ENCODE assay signal across 24 mouse cellular contexts in genomic region chr3:53200175-53200574, GRCm38 (mm10).
DNase-seq lines count a peak whose midpoint lies in the region; ATAC-seq and TF ChIP-seq lines count a peak whose summit lies in the region.
"Had no signal": no experiment of that assay in that cellular context is flagged by ENCODE, and none has a peak within 500 bp of the region (broad histone marks: within the 10 kb centered on the region; RNA-seq: fewer than 3 reads in every experiment).

No protein-coding gene starts in this region.

- 75% methylated on average over 8 of the region's 8 CpGs for WGBS in midbrain, embryonic 15.5 days
- 85% methylated on average over 8 of the region's 8 CpGs for WGBS in midbrain, embryonic 11.5 days
- WGBS in kidney, embryonic 16.5 days: 93% methylated on average over 8 of the region's 8 CpGs

- TF ChIP-seq CTCF in embryonic fibroblast, embryonic 13.5 days (IDR thresholded peaks at IDR 0.05; ENCODE audit: borderline replicate concordance, insufficient read depth, low read length): no peak

- no peaks in the 10 kb centered on the region for H3K36me3 ChIP-seq in midbrain, embryonic 15.5 days (replicated peaks)
- H3K36me3 ChIP-seq in midbrain, embryonic 11.5 days (ENCODE audit: control insufficient read depth, insufficient read depth, low read length): no peaks in the 10 kb centered on the region
- no peaks in the 10 kb centered on the region for H3K36me3 ChIP-seq in kidney, embryonic 16.5 days (ENCODE audit: insufficient read depth, low read length)
- H3K36me3 ChIP-seq: embryonic facial prominence, embryonic 10.5 days; embryonic facial prominence, embryonic 12.5 days; forebrain, embryonic 10.5 days; forebrain, embryonic 12.5 days; G1E had no signal

- no peak for TF ChIP-seq POLR2A in embryonic fibroblast, embryonic 13.5 days (IDR thresholded peaks at IDR 0.05; ENCODE audit: low read depth, low read length)

- no peaks in the 10 kb centered on the region for H3K9me3 ChIP-seq in midbrain, embryonic 15.5 days
- H3K9me3 ChIP-seq in midbrain, embryonic 11.5 days (ENCODE audit: control insufficient read depth, low read length): no peaks in the 10 kb centered on the region
- H3K9me3 ChIP-seq in kidney, embryonic 16.5 days (ENCODE audit: low read length): no peaks in the 10 kb centered on the region
- H3K9me3 ChIP-seq: embryonic facial prominence, embryonic 10.5 days; embryonic facial prominence, embryonic 12.5 days; forebrain, embryonic 10.5 days; forebrain, embryonic 12.5 days had no signal

- peaks cover 22% of the 10 kb centered on the region for H3K4me1 ChIP-seq in midbrain, embryonic 15.5 days
- H3K4me1 ChIP-seq in midbrain, embryonic 11.5 days (ENCODE audit: control insufficient read depth, insufficient read depth, low read length): peaks cover 13% of the 10 kb centered on the region
- H3K4me1 ChIP-seq in embryonic fibroblast, embryonic 13.5 days (ENCODE audit: control insufficient read depth, insufficient read depth, low read length): peaks cover 36% of the 10 kb centered on the region
- peaks cover 16% of the 10 kb centered on the region for H3K4me1 ChIP-seq in kidney, embryonic 16.5 days (ENCODE audit: insufficient read depth, low read length)

- 0 out of 2 replicates have a peak, but pooled peaks have one; percentile 45 for ATAC-seq in midbrain, embryonic 15.5 days (replicated peaks)
- ATAC-seq in midbrain, embryonic 11.5 days (ENCODE audit: low FRiP score): no peak
- ATAC-seq in kidney, embryonic 16.5 days (ENCODE audit: low FRiP score, low TSS enrichment): no peak
- ATAC-seq: CD4-positive, CD25-positive, alpha-beta regulatory T cell, adult 4 months; forebrain, embryonic 14.5 days; forebrain, embryonic 16.5 days had no signal

- H3K4me2 ChIP-seq in midbrain, embryonic 15.5 days: no peak overlapping the region
- no peak overlapping the region for H3K4me2 ChIP-seq in midbrain, embryonic 11.5 days
- no peak overlapping the region for H3K4me2 ChIP-seq in kidney, embryonic 16.5 days (replicated peaks; ENCODE audit: low read depth, low read length)
- H3K4me2 ChIP-seq: embryonic facial prominence, embryonic 12.5 days; forebrain, embryonic 12.5 days had no signal

- H3K27ac ChIP-seq in midbrain, embryonic 15.5 days: no peak overlapping the region
- H3K27ac ChIP-seq in midbrain, embryonic 11.5 days (ENCODE audit: low read depth, low read length): no peak overlapping the region
- H3K27ac ChIP-seq in embryonic fibroblast, embryonic 13.5 days (ENCODE audit: insufficient read depth, low read length): peak overlapping the region; percentile 67
- no peak overlapping the region for H3K27ac ChIP-seq in kidney, embryonic 16.5 days (ENCODE audit: low read length)
- H3K27ac ChIP-seq: embryonic facial prominence, embryonic 10.5 days; embryonic facial prominence, embryonic 12.5 days; forebrain, embryonic 12.5 days had no signal

- H3K9ac ChIP-seq in midbrain, embryonic 15.5 days: no peak overlapping the region
- no peak overlapping the region for H3K9ac ChIP-seq in midbrain, embryonic 11.5 days (ENCODE audit: low read length)
- H3K9ac ChIP-seq in kidney, embryonic 16.5 days (replicated peaks; ENCODE audit: low read length): no peak overlapping the region
- H3K9ac ChIP-seq: embryonic facial prominence, embryonic 12.5 days; forebrain, embryonic 12.5 days had no signal

- H3K4me3 ChIP-seq in midbrain, embryonic 15.5 days: no peak overlapping the region
- H3K4me3 ChIP-seq in midbrain, embryonic 11.5 days (ENCODE audit: low read depth, low read length): no peak overlapping the region
- H3K4me3 ChIP-seq in embryonic fibroblast, embryonic 13.5 days (ENCODE audit: insufficient read depth, low read length): no peak overlapping the region
- no peak overlapping the region for H3K4me3 ChIP-seq in kidney, embryonic 16.5 days (ENCODE audit: low read length)
- H3K4me3 ChIP-seq: embryonic facial prominence, embryonic 10.5 days; embryonic facial prominence, embryonic 12.5 days; erythroblast, embryonic 14.5 days; forebrain, embryonic 10.5 days; forebrain, embryonic 12.5 days had no signal

- H3K27me3 ChIP-seq in midbrain, embryonic 15.5 days (replicated peaks): no peaks in the 10 kb centered on the region
- no peaks in the 10 kb centered on the region for H3K27me3 ChIP-seq in midbrain, embryonic 11.5 days (ENCODE audit: control insufficient read depth, insufficient read depth, low read length)
- H3K27me3 ChIP-seq in kidney, embryonic 16.5 days (ENCODE audit: insufficient read depth, low read length): no peaks in the 10 kb centered on the region
- H3K27me3 ChIP-seq: CH12.LX; embryonic facial prominence, embryonic 12.5 days; forebrain, embryonic 12.5 days had no signal

- DNase-seq in midbrain, embryonic 11.5 days (ENCODE audit: low spot score, missing footprints): no peak
- DNase-seq in 3T3-L1 (ENCODE audit: low read depth, low spot score) (peak; percentile 72), NIH3T3 (ENCODE audit: low read depth) (peak; percentile 55)
- DNase-seq in thymus, postnatal 0 days (ENCODE audit: low spot score): no peak
- DNase-seq: adrenal gland, adult 2 months; adrenal gland, postnatal 10 days; adrenal gland, postnatal 25 days; B cell, adult 2 months; cerebellum, adult 18-20 months; cerebellum, adult 8-10 months; cerebellum, postnatal 25 days had no signal

Comparison
In these comparisons a context has a peak if more than half of its experiments do, and no peak if none do; other contexts are left out.
1. DNase-seq: peak in 3T3-L1 (single experiment) and NIH3T3 (single experiment); none in midbrain, embryonic 11.5 days (single experiment) and thymus, postnatal 0 days (single experiment).